13 mouse cellular contexts compared by ENCODE assay signal in genomic region chr10:23942465-23942864, GRCm38 (mm10). TPM values are rescaled to one million over a fixed set of nuclear protein-coding genes. Genes with fewer than 3 reads are reported as not detected.
DNase-seq lines count a peak whose midpoint lies in the region; ATAC-seq and TF ChIP-seq lines count a peak whose summit lies in the region.
"Had no signal": no experiment of that assay in that cellular context is flagged by ENCODE, and none has a peak within 500 bp of the region (broad histone marks: within the 10 kb centered on the region; RNA-seq: fewer than 3 reads in every experiment).

No protein-coding gene starts in this region.

- no peak overlapping the region for H3K4me3 ChIP-seq in kidney, adult 2 months (ENCODE audit: insufficient read depth, low read depth, low read length)
- H3K4me3 ChIP-seq in liver, postnatal 0 days (ENCODE audit: low read depth, low read length), result no peak overlapping the region
- H3K4me3 ChIP-seq in forebrain, embryonic 15.5 days, result no peak overlapping the region
- no peak overlapping the region for H3K4me3 ChIP-seq in heart, embryonic 10.5 days
- H3K4me3 ChIP-seq: embryonic facial prominence, embryonic 15.5 days had no signal

- no peaks in the 10 kb centered on the region for H3K4me1 ChIP-seq in kidney, adult 2 months (ENCODE audit: control insufficient read depth, insufficient read depth, low read length)
- H3K4me1 ChIP-seq in liver, postnatal 0 days (ENCODE audit: insufficient read depth), result no peaks in the 10 kb centered on the region
- no peaks in the 10 kb centered on the region for H3K4me1 ChIP-seq in forebrain, embryonic 15.5 days
- H3K4me1 ChIP-seq in heart, embryonic 10.5 days, result no peaks in the 10 kb centered on the region
- H3K4me1 ChIP-seq: embryonic facial prominence, embryonic 15.5 days had no signal

- TF ChIP-seq EP300 in liver, postnatal 0 days (IDR thresholded peaks at IDR 0.05; ENCODE audit: low read depth), result no peak

- no peaks in the 10 kb centered on the region for H3K9me3 ChIP-seq in liver, postnatal 0 days (ENCODE audit: low read length)
- H3K9me3 ChIP-seq in forebrain, embryonic 15.5 days, result no peaks in the 10 kb centered on the region
- no peaks in the 10 kb centered on the region for H3K9me3 ChIP-seq in heart, embryonic 10.5 days
- H3K9me3 ChIP-seq: embryonic facial prominence, embryonic 15.5 days had no signal

- TF ChIP-seq POLR2A in kidney, adult 2 months (IDR thresholded peaks at IDR 0.05; ENCODE audit: low read depth, low read length), result no peak

- no peaks in the 10 kb centered on the region; the same call in 1 of the 2 replicates for H3K27me3 ChIP-seq in kidney, adult 2 months (replicated peaks; ENCODE audit: control insufficient read depth, insufficient read depth, low read length)
- no peaks in the 10 kb centered on the region for H3K27me3 ChIP-seq in liver, postnatal 0 days (ENCODE audit: insufficient read depth, low read length)
- no peaks in the 10 kb centered on the region for H3K27me3 ChIP-seq in forebrain, embryonic 15.5 days
- H3K27me3 ChIP-seq in heart, embryonic 10.5 days (ENCODE audit: insufficient read depth, poor library complexity, severe bottlenecking), result no peaks in the 10 kb centered on the region
- H3K27me3 ChIP-seq: embryonic facial prominence, embryonic 15.5 days had no signal

- DNase-seq in kidney, adult 2 months, result no peak
- no peak for DNase-seq in kidney, postnatal 14 days
- peak; percentile 64 for DNase-seq in A20 (ENCODE audit: low read depth, low spot score)
- peak; percentile 25 for DNase-seq in MEL-GATA-1-ER (ENCODE audit: extremely low read depth, low read depth)
- no peak for DNase-seq in liver, postnatal 0 days
- DNase-seq in urinary bladder, postnatal 36 days (ENCODE audit: low spot score in 2 of 2), result no peak
- no peak for DNase-seq in heart, embryonic 10.5 days (ENCODE audit: low spot score)
- DNase-seq: heart, adult 18-20 months had no signal

- TF ChIP-seq CTCF in kidney, adult 2 months (conservative IDR thresholded peaks at IDR 0.05; ENCODE audit: insufficient read depth, insufficient read length, low read depth, low read length), result peak; percentile 42
- TF ChIP-seq CTCF in liver, postnatal 0 days (IDR thresholded peaks at IDR 0.05; ENCODE audit: low read depth), result peak; percentile 55

- no peak overlapping the region for H3K9ac ChIP-seq in liver, postnatal 0 days (replicated peaks)
- H3K9ac ChIP-seq in forebrain, embryonic 15.5 days (replicated peaks), result no peak overlapping the region
- H3K9ac ChIP-seq: embryonic facial prominence, embryonic 15.5 days had no signal

- H3K4me2 ChIP-seq in liver, postnatal 0 days (ENCODE audit: low read depth, low read length), result no peak overlapping the region
- H3K4me2 ChIP-seq in forebrain, embryonic 15.5 days (replicated peaks), result no peak overlapping the region
- H3K4me2 ChIP-seq: embryonic facial prominence, embryonic 15.5 days had no signal

- ATAC-seq in liver, postnatal 0 days, result no peak
- no peak for ATAC-seq in forebrain, embryonic 15.5 days (replicated peaks)

- 82% methylated on average over 5 of the region's 5 CpGs for WGBS in kidney, adult 2 months
- WGBS in liver, postnatal 0 days (ENCODE audit: insufficient replicate concordance), result 76% methylated on average over 5 of the region's 5 CpGs
- 85% methylated on average over 5 of the region's 5 CpGs for WGBS in forebrain, embryonic 15.5 days
- WGBS in heart, embryonic 10.5 days, result 75% methylated on average over 5 of the region's 5 CpGs

- no peaks in the 10 kb centered on the region for H3K36me3 ChIP-seq in kidney, adult 2 months (ENCODE audit: control insufficient read depth, insufficient read depth, low read length)
- no peaks in the 10 kb centered on the region for H3K36me3 ChIP-seq in liver, postnatal 0 days (replicated peaks; ENCODE audit: insufficient read depth, low read length)
- no peaks in the 10 kb centered on the region for H3K36me3 ChIP-seq in forebrain, embryonic 15.5 days
- no peaks in the 10 kb centered on the region for H3K36me3 ChIP-seq in heart, embryonic 10.5 days
- H3K36me3 ChIP-seq: embryonic facial prominence, embryonic 15.5 days had no signal

- H3K27ac ChIP-seq in kidney, adult 2 months (ENCODE audit: insufficient read depth, low read depth, low read length), result no peak overlapping the region
- H3K27ac ChIP-seq in liver, postnatal 0 days (ENCODE audit: low read depth), result no peak overlapping the region
- no peak overlapping the region for H3K27ac ChIP-seq in forebrain, embryonic 15.5 days (replicated peaks)
- no peak overlapping the region for H3K27ac ChIP-seq in heart, embryonic 10.5 days
- H3K27ac ChIP-seq: embryonic facial prominence, embryonic 15.5 days had no signal

RNA-seq across cellular contexts. Expression of gene Taar2, which starts 4.1 kb away (rescaled TPM):
- polyA plus RNA-seq in kidney, adult 2 months (2012; rRNA removed), result not detected in 2 replicates
- polyA plus RNA-seq in liver, postnatal 0 days (2015; fragmentation: Nextera tagmentation; extraction: Ambion mirVana), result not detected in 2 replicates
- not detected in 2 replicates for polyA plus RNA-seq in forebrain, embryonic 15.5 days (2015; fragmentation: Nextera tagmentation; extraction: Ambion mirVana)
- 0.14 TPM in 1 of 2 replicates, not detected in the other for polyA plus RNA-seq in heart, embryonic 10.5 days (2016; fragmentation: Nextera tagmentation; extraction: Ambion mirVana)
- polyA plus RNA-seq: limb, embryonic 14.5 days; stomach, embryonic 14.5 days had no signal

RNA-seq across cellular contexts. Expression of gene Taar3, which starts 6.9 kb away (rescaled TPM):
- polyA plus RNA-seq in kidney, adult 2 months (2012; rRNA removed), result not detected in 2 replicates
- polyA plus RNA-seq in liver, postnatal 0 days (2015; fragmentation: Nextera tagmentation; extraction: Ambion mirVana), result not detected in 2 replicates
- not detected in 2 replicates for polyA plus RNA-seq in forebrain, embryonic 15.5 days (2015; fragmentation: Nextera tagmentation; extraction: Ambion mirVana)
- polyA plus RNA-seq in heart, embryonic 10.5 days (2016; fragmentation: Nextera tagmentation; extraction: Ambion mirVana), result not detected in 2 replicates
- polyA plus RNA-seq: embryonic facial prominence, embryonic 15.5 days; intestine, embryonic 14.5 days; limb, embryonic 14.5 days; stomach, embryonic 14.5 days had no signal

RNA-seq across cellular contexts. Expression of gene Taar4, which starts 17.8 kb away (rescaled TPM):
- not detected in 2 replicates for polyA plus RNA-seq in kidney, adult 2 months (2012; rRNA removed)
- not detected in 2 replicates for polyA plus RNA-seq in liver, postnatal 0 days (2015; fragmentation: Nextera tagmentation; extraction: Ambion mirVana)
- not detected in 2 replicates for polyA plus RNA-seq in forebrain, embryonic 15.5 days (2015; fragmentation: Nextera tagmentation; extraction: Ambion mirVana)
- polyA plus RNA-seq in heart, embryonic 10.5 days (2016; fragmentation: Nextera tagmentation; extraction: Ambion mirVana), result not detected in 2 replicates
- polyA plus RNA-seq: embryonic facial prominence, embryonic 15.5 days; intestine, embryonic 14.5 days; stomach, embryonic 14.5 days had no signal

RNA-seq across cellular contexts. Expression of gene Taar1, which starts 22.3 kb away (rescaled TPM):
- polyA plus RNA-seq in kidney, adult 2 months (2012; rRNA removed), result not detected in 2 replicates
- not detected in 2 replicates for polyA plus RNA-seq in liver, postnatal 0 days (2015; fragmentation: Nextera tagmentation; extraction: Ambion mirVana)
- not detected in 2 replicates for polyA plus RNA-seq in forebrain, embryonic 15.5 days (2015; fragmentation: Nextera tagmentation; extraction: Ambion mirVana)
- not detected in 2 replicates for polyA plus RNA-seq in heart, embryonic 10.5 days (2016; fragmentation: Nextera tagmentation; extraction: Ambion mirVana)
- polyA plus RNA-seq: embryonic facial prominence, embryonic 15.5 days; intestine, embryonic 14.5 days; limb, embryonic 14.5 days; stomach, embryonic 14.5 days had no signal

RNA-seq across cellular contexts. Expression of gene Taar5, which starts 28.0 kb away (rescaled TPM):
- polyA plus RNA-seq in kidney, adult 2 months (2012; rRNA removed), result 0.08 TPM in 1 of 2 replicates, not detected in the other
- not detected in 2 replicates for polyA plus RNA-seq in liver, postnatal 0 days (2015; fragmentation: Nextera tagmentation; extraction: Ambion mirVana)
- not detected in 2 replicates for polyA plus RNA-seq in forebrain, embryonic 15.5 days (2015; fragmentation: Nextera tagmentation; extraction: Ambion mirVana)
- polyA plus RNA-seq in heart, embryonic 10.5 days (2016; fragmentation: Nextera tagmentation; extraction: Ambion mirVana), result not detected in 2 replicates
- polyA plus RNA-seq: embryonic facial prominence, embryonic 15.5 days; intestine, embryonic 14.5 days; stomach, embryonic 14.5 days had no signal

Comparison
In these comparisons a context has a peak if more than half of its experiments do, and no peak if none do; other contexts are left out.
1. DNase-seq: peak in A20 (single experiment) and MEL-GATA-1-ER (single experiment); none in kidney, adult 2 months (single experiment), kidney, postnatal 14 days (single experiment), liver, postnatal 0 days (single experiment), urinary bladder, postnatal 36 days (0 of 2) and heart, embryonic 10.5 days (single experiment).